ENCODE assay signal across 12 mouse cellular contexts in genomic region chr1:89130429-89130828, GRCm38 (mm10).
DNase-seq lines count a peak whose midpoint lies in the region; ATAC-seq and TF ChIP-seq lines count a peak whose summit lies in the region.
"Had no signal": no experiment of that assay in that cellular context is flagged by ENCODE, and none has a peak within 500 bp of the region (broad histone marks: within the 10 kb centered on the region; RNA-seq: fewer than 3 reads in every experiment).

No protein-coding gene starts in this region.

- WGBS in heart, embryonic 13.5 days = 76% methylated on average over 6 of the region's 6 CpGs
- WGBS in heart, adult 2 months = 87% methylated on average over 6 of the region's 6 CpGs
- 63% methylated on average over 6 of the region's 6 CpGs for WGBS in midbrain, postnatal 0 days
- 81% methylated on average over 6 of the region's 6 CpGs for WGBS in midbrain, embryonic 10.5 days

- peaks cover 7% of the 10 kb centered on the region for H3K9me3 ChIP-seq in heart, embryonic 13.5 days
- H3K9me3 ChIP-seq in midbrain, postnatal 0 days (ENCODE audit: low read length) = no peaks in the 10 kb centered on the region
- peaks cover 5% of the 10 kb centered on the region; the same call in 1 of the 2 replicates for H3K9me3 ChIP-seq in midbrain, embryonic 10.5 days (replicated peaks)
- no peaks in the 10 kb centered on the region for H3K9me3 ChIP-seq in ES-Bruce4 (replicated peaks; ENCODE audit: control insufficient read depth, insufficient read depth, low read length, poor library complexity, severe bottlenecking)
- H3K9me3 ChIP-seq: liver, embryonic 12.5 days had no signal

- no peaks in the 10 kb centered on the region for H3K27me3 ChIP-seq in heart, embryonic 13.5 days (replicated peaks)
- H3K27me3 ChIP-seq in heart, adult 2 months (ENCODE audit: control insufficient read depth, insufficient read depth, low read length) = no peaks in the 10 kb centered on the region
- no peaks in the 10 kb centered on the region for H3K27me3 ChIP-seq in midbrain, postnatal 0 days (ENCODE audit: insufficient read depth, low read length)
- no peaks in the 10 kb centered on the region for H3K27me3 ChIP-seq in midbrain, embryonic 10.5 days (ENCODE audit: low read depth, poor library complexity, severe bottlenecking)
- H3K27me3 ChIP-seq in ES-Bruce4 (ENCODE audit: control insufficient read depth, insufficient read depth, low read length, poor library complexity, severe bottlenecking) = no peaks in the 10 kb centered on the region
- H3K27me3 ChIP-seq: liver, embryonic 12.5 days had no signal

- H3K79me2 ChIP-seq in heart, adult 2 months (replicated peaks; ENCODE audit: control insufficient read depth, insufficient read depth, low read length) = 0 out of 2 replicates have a peak, but pooled peaks cover 2% of the 10 kb centered on the region

- no peak for ATAC-seq in heart, embryonic 13.5 days (ENCODE audit: extremely low read depth, insufficient number of reproducible peaks, low FRiP score, low TSS enrichment)
- ATAC-seq in midbrain, postnatal 0 days (ENCODE audit: low FRiP score) = no peak
- ATAC-seq: activated CD4-positive, CD25-positive, alpha-beta regulatory T cell, adult 4 months; forebrain, embryonic 16.5 days; liver, embryonic 12.5 days had no signal

- no peak for TF ChIP-seq POLR2A in heart, adult 2 months (IDR thresholded peaks at IDR 0.05; ENCODE audit: insufficient read depth, low read depth, low read length)
- no peak for TF ChIP-seq POLR2A in ES-Bruce4 (IDR thresholded peaks at IDR 0.05; ENCODE audit: insufficient read depth, low read length)

- H3K4me2 ChIP-seq in heart, embryonic 13.5 days = no peak overlapping the region
- H3K4me2 ChIP-seq in midbrain, postnatal 0 days (ENCODE audit: low read depth, low read length, poor library complexity, severe bottlenecking) = no peak overlapping the region
- H3K4me2 ChIP-seq: liver, embryonic 12.5 days had no signal

- peaks cover 54% of the 10 kb centered on the region for H3K4me1 ChIP-seq in heart, embryonic 13.5 days
- peaks cover 36% of the 10 kb centered on the region for H3K4me1 ChIP-seq in heart, adult 2 months (ENCODE audit: control insufficient read depth, insufficient read depth, low read length)
- H3K4me1 ChIP-seq in midbrain, postnatal 0 days (ENCODE audit: insufficient read depth, low read length) = no peaks in the 10 kb centered on the region
- H3K4me1 ChIP-seq in midbrain, embryonic 10.5 days = peaks cover 10% of the 10 kb centered on the region; the same call in 1 of the 2 replicates
- H3K4me1 ChIP-seq in ES-Bruce4 (ENCODE audit: control insufficient read depth, insufficient read depth, low read length) = peaks cover 4% of the 10 kb centered on the region
- H3K4me1 ChIP-seq: liver, embryonic 12.5 days had no signal

- DNase-seq in heart, adult 2 months = no peak
- DNase-seq in midbrain, postnatal 0 days (ENCODE audit: low spot score) = peak; percentile 39
- no peak for DNase-seq in midbrain, embryonic 10.5 days (ENCODE audit: low spot score)
- DNase-seq in layer of hippocampus, postnatal 10 days (ENCODE audit: low spot score in 2 of 2) = peak; percentile 36 to 43
- no peak for DNase-seq in ovary, postnatal 14 days (ENCODE audit: low spot score)
- no peak for DNase-seq in lung, postnatal 25 days (ENCODE audit: low spot score)

- H3K9ac ChIP-seq in heart, embryonic 13.5 days = no peak overlapping the region
- no peak overlapping the region for H3K9ac ChIP-seq in heart, adult 2 months (ENCODE audit: low read depth, low read length)
- H3K9ac ChIP-seq in midbrain, postnatal 0 days (replicated peaks; ENCODE audit: low read length, poor library complexity, severe bottlenecking) = no peak overlapping the region
- no peak overlapping the region for H3K9ac ChIP-seq in ES-Bruce4 (ENCODE audit: low read depth, poor library complexity, severe bottlenecking)
- H3K9ac ChIP-seq: liver, embryonic 12.5 days had no signal

- H3K36me3 ChIP-seq in heart, embryonic 13.5 days = peaks cover 5% of the 10 kb centered on the region
- peaks cover 1% of the 10 kb centered on the region; the same call in 1 of the 2 replicates for H3K36me3 ChIP-seq in heart, adult 2 months (ENCODE audit: control insufficient read depth, insufficient read depth, low read length)
- no peaks in the 10 kb centered on the region for H3K36me3 ChIP-seq in midbrain, postnatal 0 days (ENCODE audit: insufficient read depth, low read length)
- H3K36me3 ChIP-seq in midbrain, embryonic 10.5 days = peaks cover 23% of the 10 kb centered on the region; the same call in 1 of the 2 replicates
- no peaks in the 10 kb centered on the region for H3K36me3 ChIP-seq in ES-Bruce4 (ENCODE audit: control insufficient read depth, insufficient read depth, low read length, poor library complexity, severe bottlenecking)
- H3K36me3 ChIP-seq: liver, embryonic 12.5 days had no signal

- H3K27ac ChIP-seq in heart, embryonic 13.5 days (replicated peaks) = peak overlapping the region; percentile 61
- no peak overlapping the region for H3K27ac ChIP-seq in heart, adult 2 months
- no peak overlapping the region for H3K27ac ChIP-seq in midbrain, postnatal 0 days (ENCODE audit: low read depth, low read length)
- H3K27ac ChIP-seq in midbrain, embryonic 10.5 days (replicated peaks) = no peak overlapping the region; the same call in 1 of the 2 replicates
- peak overlapping the region; percentile 60 for H3K27ac ChIP-seq in ES-Bruce4 (ENCODE audit: insufficient read depth, low read length)
- H3K27ac ChIP-seq: liver, embryonic 12.5 days; macrophage had no signal

- H3K4me3 ChIP-seq in heart, embryonic 13.5 days = no peak overlapping the region
- H3K4me3 ChIP-seq in heart, adult 2 months = no peak overlapping the region
- no peak overlapping the region for H3K4me3 ChIP-seq in midbrain, postnatal 0 days (ENCODE audit: low read depth, low read length)
- no peak overlapping the region for H3K4me3 ChIP-seq in midbrain, embryonic 10.5 days
- H3K4me3 ChIP-seq in ES-Bruce4 (ENCODE audit: low read depth, low read length) = peak overlapping the region; percentile 42
- H3K4me3 ChIP-seq: liver, embryonic 12.5 days had no signal

- no peak for TF ChIP-seq CTCF in heart, adult 2 months (IDR thresholded peaks at IDR 0.05)
- no peak for TF ChIP-seq CTCF in midbrain, postnatal 0 days (IDR thresholded peaks at IDR 0.05)
- no peak for TF ChIP-seq CTCF in ES-Bruce4 (IDR thresholded peaks at IDR 0.05; ENCODE audit: low read depth, low read length)

- no peak for TF ChIP-seq EP300 in heart, adult 2 months (IDR thresholded peaks at IDR 0.05; ENCODE audit: insufficient read depth, low read depth, low read length)
- TF ChIP-seq EP300 in ES-Bruce4 (IDR thresholded peaks at IDR 0.05; ENCODE audit: insufficient read depth, low read depth, low read length) = no peak

- intact Hi-C loops in heart, adult 2 months (cut with DNase I) = no loop called here

Comparison
In these comparisons a context has a peak if more than half of its experiments do, and no peak if none do; other contexts are left out.
1. H3K27ac ChIP-seq: peak in heart, embryonic 13.5 days (single experiment) and ES-Bruce4 (single experiment); none in heart, adult 2 months (single experiment), midbrain, postnatal 0 days (single experiment) and midbrain, embryonic 10.5 days (single experiment).
2. DNase-seq: peak in midbrain, postnatal 0 days (single experiment) and layer of hippocampus, postnatal 10 days (2 of 2); none in heart, adult 2 months (0 of 2), midbrain, embryonic 10.5 days (single experiment), ovary, postnatal 14 days (single experiment) and lung, postnatal 25 days (single experiment).